Mouse (Mus musculus) fibroblast of lung, adult 2 months (primary cell): ENCODE results near the gene Sun1.

Experiments
- DNase-seq: peaks from one replicate; pipeline ENCODE4 v3.0.0-alpha.2; 2011; ENCODE audit warnings: low read depth

Gene Sun1

DNA sequence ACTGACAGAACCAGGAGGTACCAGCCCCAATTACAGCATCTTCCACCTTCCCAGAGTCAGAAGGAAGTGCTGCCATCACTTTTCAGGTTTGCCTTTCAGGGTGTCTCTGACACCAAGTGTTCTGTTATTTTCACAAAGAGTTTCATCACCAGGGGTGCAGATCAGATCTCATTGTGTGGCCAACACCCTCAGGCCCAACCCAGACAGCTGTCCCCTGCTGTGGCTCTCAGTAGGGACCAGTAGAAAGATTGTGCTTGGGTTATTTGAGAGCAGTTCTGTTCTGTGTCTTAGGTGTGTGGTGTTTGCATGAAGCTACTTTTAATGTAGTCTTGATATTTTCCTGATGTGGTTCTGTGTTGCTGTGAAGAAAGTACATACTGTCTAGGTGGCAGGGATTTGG, 7.7 kb downstream of the Sun1 start:
- DNase-seq = no peak

DNA sequence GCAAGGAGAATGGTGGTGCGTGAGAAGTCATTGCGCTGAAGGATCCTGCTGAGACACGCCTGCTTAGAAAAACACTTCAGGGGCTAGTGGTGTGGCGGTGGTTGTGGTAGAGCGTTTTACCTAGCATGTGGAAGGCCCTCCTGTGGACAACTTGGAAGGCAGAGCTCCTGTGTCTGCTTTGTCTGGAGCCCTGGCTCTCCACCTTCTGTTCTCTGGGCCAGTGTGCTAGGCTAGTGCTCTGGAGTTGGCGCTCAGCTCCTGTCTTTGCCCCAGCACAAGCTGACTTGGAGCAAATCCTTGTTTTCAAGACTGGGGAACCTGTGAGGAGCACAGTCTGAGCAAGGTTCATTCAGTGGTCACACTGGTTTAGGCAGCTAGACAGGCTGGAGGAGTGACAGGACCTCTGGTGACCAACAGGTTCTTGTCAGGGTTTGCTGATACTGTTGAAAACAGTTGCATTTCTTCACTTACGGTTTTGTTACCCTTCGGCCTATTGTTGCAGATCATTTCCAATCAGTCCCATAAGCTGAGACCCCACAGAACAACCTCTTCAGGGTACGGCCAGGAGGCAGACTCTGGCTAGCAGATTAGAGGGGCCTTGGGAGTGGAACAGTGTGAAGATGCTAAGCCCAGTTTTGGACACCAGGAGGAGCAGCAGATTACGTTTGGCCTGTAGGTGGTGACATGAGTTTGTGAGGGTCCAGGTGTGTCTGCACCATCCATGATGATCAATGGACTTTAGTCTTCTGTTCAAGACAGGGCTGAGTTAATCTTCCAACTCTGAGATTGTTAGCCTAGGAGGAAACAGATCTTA, 8.6 kb downstream of the Sun1 start:
- DNase-seq = no peak

DNA sequence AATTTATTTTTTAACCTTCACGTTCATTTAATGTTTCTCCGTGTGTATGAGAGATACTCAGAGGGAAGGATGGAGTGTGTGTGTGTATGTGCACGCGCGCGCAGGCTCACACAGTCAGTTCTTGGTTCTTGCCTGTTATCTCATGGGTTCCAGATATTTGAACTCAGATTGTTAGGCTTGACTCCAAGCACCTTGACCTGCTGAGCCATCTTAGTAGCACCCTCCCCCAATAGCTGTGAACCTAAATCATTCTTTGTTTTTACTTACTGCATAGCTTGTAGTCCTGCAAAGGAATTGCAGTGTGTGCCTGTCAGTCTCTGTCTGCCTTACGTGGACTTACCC, 9.2 kb downstream of the Sun1 start:
- DNase-seq = no peak

DNA sequence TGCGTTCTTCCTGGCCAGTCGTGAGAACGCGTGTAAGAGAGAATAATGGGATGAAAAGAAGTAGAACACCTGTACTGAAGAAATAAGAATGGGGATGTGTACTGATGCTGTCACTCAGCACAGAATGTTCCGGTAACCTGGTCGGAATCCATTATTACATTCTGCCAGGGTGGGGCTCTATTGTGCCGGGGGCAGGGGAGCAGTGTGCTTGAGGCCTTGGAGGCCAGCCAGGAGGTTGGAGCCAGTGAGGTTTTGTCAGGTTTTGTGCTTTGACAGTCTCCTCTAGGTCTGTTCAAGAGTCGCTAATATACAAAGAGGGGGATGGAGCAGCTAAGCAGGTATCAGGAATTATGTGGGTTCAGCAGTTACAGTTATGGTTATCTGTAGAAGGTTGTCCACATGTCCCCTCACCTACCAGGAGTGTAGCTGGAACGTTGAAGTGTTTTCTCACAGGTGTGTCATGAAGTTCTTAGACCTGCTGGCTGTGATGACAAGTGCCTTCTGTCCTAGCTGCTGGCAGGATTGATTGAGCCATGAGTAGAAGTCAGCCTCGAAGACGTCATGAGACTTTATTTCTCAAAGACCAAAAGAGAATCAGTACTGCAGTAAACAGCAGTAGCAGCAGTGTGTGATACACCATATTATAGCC, 11.4 kb downstream of the Sun1 start:
- no peak for DNase-seq

DNA sequence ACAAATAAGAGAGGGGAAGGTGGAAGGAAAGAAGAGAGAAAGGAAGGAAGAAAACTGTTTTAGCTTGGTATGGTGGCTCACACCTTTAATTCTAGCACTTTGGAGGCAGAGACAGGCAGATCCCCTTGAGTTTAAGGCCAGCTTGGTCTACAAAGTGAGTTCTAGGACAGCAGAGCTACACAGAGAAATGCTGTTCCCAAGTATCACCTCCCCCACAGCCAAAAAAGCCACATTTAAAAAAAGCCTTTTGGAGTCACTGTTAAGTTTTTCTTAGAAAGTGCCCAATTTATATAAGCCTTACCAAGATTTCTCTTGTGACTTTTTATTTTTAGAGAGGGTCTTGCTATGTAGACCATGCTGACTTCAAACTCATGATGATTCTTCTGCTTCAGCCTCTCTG, 13.9 kb downstream of the Sun1 start:
- no peak for DNase-seq

DNA sequence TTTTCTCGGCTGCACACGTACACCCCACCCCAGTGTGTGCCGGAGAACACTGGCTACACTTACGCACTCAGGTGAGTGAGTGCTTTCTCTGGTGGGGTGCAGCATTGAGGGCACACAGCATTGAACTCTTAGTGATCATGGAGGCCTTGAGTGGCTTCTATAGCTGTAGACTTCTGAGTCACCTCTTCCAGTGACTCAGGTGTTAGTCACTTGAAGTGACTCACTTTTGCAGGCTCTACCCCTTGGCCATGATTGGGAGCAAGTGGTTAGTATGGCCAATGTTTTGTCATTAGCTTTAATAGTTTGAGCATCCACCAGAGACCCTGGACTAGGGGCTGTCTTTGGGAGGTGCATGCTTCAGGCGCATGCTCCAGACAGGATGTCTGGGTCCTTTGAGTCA, 14.7 kb downstream of the Sun1 start:
- peak; percentile 49 for DNase-seq

DNA sequence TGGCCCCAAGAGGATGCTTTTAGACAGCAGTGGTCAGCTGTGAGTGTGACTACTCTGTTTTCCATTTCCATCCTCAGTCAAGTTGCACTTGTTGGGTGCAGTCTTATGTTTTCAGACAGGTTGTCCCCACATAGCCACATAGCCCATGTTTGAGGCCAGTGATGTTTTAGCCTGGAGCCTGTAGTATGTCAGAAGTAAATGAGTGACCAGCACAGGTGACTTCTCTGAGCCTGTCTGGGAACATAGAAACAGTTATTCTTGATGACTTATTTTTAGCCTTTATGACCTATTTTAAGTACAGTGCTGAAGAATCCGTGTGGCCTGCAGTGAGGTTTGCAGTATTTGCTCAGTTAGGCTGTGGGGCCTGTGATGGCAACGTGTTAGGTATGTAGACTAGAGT, 15.7 kb downstream of the Sun1 start:
- no peak for DNase-seq

DNA sequence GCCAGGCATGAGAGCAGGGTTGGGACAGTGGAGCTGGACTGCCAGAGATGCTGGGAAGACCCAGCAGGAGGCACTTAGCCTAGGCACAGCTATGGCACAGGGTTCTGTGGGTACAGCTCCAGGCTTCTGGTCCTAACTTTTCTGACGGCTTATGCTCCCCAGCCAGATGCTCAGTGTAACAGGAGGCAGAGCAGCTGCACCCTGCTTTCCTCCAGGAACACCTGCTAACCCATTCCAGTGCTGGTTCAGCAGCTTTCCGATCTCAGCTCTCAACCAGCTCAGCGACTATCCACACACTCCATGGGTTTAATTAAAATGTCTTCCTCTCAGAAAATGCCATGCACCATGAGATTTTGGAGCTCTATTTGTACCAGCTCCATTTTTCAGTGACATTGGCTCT, 16.3 kb downstream of the Sun1 start:
- DNase-seq = no peak

DNA sequence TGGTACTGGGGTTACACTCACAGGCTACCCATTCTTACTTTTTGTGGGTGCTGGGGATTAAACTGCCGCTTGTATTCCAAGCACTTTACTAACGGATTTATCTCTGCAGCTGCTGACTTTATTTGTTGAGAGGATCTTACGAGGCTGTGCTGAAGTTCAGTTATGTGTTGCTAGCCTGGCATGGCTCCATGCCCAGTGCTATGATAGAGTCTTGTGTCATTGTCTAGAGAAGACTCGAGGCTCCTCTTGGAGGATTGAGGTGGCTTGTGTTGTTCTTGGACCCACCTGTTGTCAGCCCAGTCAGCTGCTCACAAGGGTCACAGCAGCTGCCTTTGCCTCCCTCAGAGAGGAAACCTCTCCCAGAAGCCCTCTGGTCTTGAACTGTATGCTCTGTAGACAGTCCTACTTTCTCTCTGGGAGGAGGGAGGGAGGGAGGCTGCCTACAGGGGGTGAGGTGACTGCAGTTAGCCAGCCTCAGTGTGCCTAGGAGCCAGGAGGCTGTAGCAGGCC, 19.6 kb downstream of the Sun1 start:
- no peak for DNase-seq

DNA sequence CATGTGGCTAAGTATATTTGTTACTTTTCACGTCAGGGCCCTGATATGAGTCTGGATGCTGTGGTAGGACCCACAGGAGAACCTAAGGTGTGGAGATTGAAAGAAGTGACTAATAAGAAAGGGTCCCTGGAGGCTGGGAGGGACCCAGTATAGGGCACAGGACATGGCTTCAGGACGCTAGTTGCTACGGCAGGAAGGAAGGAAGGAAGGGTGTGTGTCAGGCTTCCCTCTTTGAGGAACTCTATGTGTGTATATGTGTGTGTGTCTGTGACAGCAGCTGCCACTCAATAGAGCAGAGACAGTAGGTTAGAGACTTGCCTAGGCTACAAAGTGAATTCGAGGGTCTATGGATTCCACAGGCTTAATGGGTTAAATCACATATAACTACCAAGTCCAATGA, 20.2 kb downstream of the Sun1 start:
- DNase-seq = no peak

DNA sequence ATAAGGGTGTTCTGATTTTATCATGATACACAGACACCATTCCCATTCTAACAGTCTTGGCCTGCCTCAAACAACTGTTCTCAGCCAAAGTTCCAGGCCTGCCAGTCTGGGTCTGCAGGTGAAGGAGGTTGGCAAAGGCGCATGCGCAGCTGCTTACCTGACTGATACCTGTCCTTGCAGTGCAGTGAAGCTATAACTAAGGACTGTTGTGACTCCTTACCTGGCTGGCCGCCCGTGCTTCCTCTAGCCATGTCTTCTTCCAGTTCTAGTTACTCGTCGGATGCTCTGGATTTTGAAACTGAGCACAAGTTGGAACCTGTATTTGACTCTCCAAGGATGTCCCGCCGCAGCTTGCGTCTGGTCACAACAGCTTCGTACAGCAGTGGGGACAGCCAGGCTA, 22.9 kb downstream of the Sun1 start:
- no peak for DNase-seq

DNA sequence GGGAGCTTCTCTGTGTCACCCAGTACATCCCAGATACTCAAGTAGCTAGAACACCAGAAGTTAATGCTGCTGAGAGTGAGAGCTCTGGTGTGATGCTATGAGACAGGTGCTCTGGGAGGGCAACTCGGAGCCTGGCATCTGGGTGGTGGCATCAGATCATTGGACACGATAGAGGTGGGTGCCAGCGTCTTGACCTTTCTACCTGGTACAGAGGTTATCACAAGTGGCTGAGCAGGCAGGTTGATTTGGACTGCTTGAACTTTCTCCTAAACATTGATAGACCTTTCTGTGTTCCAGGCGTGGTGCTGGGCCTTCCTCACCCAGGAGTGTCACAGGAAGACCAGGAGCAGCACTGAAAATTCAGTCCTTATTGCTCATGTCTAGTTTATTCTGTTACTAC, 26.8 kb downstream of the Sun1 start:
- no peak for DNase-seq

DNA sequence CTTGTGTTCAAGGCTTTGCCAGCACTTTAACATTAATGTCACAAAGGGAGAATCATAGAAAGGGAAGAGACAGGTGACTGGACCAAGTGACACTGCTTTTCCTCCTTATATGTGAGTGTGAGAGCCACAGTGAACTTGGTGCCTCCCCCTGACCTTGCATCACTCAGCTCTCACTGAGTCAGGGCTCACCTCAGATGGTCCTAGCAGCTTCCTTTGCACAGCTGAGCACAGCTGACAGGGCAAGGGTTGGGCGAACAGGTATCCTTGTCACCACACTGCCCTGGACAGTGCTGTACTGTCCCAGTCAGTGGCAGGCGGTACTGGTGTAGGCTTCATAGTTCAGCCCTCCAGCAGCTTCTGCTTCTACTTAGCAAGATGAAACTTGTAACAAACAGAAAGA, 27.2 kb downstream of the Sun1 start:
- DNase-seq = no peak

DNA sequence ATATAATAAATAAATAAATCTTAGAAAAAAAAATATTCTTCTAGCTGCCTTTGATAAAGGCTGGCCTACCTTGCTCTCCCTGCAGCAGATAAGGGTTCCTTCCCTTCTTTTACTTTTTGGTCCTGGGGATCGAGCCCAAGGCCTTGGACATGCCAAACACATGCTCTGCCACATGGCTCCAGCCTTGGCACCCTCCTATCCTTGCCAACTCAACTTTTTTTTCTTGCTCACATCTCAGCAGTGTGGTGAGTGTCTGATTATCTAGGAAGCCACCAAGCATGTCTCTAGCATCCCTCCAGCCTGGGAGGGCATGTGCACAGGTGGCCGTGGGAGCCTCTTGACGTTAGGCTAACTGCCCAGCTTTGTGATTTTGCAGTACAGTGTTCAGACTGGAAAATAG, 27.9 kb downstream of the Sun1 start:
- no peak for DNase-seq

DNA sequence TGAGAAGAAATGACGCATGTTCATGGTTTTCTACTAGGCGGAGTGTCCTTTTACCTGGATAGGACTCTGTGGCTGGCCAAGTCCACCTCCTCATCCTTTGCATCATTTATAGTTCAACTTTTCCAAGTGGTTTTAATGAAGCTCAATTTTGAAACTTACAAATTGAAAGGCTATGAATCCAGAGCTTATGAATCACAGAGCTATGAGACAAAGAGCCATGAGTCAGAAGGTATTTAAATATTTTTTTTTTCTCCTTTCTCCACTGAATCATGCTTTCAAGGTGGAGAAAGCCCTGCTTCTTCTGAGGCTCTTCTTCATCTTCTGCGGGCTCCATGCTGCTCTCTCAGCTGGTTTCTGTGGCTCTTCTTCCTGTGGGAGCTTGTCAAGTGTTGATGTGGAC, 29.3 kb downstream of the Sun1 start:
- DNase-seq = peak; percentile 18

DNA sequence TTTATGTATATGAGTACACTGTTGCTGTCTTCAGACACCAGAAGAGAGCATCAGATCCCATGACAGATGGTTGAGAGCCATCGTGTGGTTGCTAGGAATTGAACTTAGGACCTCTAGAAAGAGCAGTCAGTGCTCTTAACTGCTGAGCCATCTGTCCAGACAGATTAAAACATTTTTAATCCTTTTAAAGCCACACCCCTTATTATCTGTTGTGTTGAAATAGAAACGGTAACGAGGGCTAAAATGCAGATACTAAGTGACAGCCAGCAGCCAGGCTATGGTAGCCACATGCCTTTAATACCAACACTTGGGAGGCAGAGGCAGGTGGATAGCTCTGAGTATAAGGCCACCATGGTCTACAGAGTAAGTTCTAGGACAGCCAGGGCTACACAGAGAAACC, 31.6 kb downstream of the Sun1 start:
- DNase-seq = no peak

DNA sequence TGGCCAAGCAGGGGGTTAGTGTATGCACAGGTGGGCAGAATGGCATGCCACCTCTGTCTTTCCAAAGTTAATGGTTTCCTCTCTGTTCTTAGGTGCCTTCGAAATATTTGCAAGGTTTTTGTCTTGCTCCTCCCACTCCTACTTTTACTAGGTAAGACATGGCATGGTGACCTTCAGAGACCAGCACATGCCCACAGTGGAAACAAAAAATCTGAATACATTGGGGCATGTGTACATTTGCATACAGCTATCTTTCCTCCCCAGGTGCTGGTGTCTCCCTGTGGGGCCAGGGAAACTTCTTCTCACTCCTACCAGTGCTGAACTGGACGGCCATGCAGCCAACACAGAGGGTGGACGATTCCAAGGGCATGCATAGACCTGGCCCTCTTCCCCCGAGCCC, 34.0 kb downstream of the Sun1 start:
- DNase-seq = no peak

DNA sequence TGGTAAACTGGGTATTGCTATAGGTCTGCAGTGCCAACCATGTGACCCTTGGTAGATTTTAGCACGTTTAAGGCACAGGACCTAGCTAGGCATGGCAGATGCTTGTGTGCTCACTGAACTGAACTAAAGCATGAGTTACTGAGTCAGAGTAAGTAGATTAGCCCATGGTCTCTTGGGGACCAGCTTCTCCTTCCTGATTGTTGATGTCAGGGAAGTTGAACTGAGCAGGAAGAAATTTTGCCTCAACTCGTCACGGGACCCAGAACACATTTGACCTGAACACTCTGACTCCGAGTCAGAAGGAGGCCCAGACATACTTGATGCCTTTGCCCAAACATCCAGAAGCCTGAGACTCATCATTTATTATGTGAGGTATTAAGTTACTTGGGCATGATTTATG, 37.0 kb downstream of the Sun1 start:
- no peak for DNase-seq

DNA sequence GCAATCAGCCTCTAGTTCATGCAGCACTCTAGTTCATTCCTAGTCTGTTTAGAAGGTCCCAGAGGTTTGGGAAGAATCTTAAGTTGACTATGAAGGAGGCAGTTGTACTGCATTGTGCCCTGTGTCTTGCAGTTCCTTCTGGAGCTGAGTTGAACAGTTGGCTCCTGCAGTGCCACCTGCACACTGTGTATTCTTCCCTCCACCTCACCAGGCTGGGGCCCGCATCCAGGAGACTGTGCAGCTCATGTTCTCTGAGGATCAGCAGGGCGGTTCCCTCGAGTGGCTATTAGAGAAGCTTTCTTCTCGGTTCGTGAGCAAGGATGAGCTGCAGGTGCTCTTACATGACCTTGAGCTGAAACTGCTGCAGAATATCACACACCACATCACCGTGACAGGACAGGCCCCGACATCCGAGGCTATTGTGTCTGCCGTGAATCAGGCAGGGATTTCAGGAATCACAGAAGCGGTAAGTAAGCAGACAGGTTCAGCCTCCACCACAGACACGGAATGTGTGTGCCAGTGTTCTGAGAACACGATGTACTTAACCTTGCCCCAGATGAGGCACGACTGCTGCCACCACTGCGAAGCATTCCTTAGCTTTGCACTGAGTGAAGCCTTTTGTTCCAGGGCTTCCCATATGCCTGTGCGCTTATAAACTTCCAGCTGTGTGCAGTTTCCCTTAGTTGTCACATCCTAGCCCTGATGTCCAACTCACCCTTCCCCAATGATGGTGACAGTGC, 40.8 kb downstream of the Sun1 start:
- DNase-seq = no peak

DNA sequence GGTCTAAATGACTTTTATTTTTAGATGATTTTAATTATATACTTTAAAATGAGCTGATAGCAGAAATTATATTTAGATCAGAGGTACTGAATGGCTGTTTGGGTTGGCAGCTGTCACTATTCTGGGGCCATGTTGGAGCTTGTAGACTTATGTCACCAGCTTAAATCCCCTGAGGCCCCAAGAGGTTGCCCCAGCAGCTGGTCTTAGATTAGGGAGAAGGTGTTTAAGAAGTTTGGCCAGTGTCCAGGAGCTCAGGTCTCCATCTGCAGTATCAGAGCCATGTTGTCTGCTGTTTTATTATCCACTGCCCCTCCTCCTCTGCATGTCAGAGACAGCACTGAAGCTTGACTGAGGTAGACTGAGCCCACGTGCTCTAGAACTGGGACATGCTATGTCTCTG, 42.9 kb downstream of the Sun1 start:
- no peak for DNase-seq

DNA sequence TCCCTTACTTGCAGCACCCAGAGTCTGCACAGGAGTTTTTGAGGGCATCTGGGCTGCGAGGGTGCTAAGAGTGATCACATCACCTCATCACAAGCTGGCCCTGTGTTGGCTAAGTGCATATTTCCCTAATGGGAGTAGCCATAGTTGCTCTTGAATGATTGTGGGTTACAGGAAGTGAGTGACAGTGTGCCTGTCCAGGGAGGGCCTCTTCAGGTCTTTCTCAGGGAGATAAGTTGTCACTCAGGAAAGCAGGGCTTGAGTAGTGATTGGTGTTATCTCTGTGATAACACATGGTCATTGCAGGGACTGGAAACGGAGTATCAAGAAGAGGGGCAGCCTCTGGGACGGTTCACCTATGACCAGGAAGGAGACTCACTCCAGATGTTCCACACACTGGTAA, 47.3 kb downstream of the Sun1 start:
- no peak for DNase-seq

DNA sequence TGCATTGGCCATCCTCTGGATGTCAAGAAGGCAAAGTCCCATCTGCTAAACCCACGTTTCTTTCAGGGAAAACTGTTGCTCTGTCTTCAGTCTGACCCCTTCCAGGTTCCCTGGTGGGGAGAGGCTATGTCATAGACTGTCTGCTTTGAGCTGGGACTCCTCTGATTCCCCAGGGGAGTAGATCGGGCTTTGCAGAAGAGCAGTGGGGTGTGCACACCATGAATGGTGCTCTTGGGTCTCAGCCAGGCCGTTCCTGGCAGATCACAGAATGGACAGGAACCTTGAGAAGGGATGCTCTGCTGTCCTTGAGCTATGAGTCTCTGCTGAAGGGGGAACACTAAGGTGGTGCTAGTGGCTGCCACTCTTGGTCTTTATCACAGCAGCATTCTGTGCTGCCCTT, 48.4 kb downstream of the Sun1 start:
- no peak for DNase-seq

DNA sequence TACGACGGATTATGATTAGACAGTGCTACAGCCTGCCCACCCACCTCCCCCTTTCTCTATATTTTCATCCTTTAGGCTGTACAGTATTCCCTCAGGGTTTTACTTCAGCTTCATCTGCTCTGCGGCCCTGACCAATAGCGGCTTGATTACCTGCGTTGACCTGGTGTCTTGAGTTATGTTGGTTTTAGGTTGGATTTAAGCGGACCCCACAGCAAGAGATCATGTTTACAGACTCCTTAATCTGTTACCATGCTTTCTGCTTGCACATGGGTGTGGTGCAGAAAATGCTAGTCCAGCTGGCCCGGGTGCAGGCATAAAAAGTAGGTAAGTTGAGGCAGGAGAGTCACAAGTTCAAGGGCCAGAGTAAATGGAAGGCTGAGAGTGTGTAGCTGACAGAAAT, 50.8 kb downstream of the Sun1 start:
- no peak for DNase-seq
